Mouse (Mus musculus) heart, postnatal 14 days (tissue): ENCODE results near the gene Mecp2. TPM values are rescaled to one million over a fixed set of nuclear protein-coding genes. Genes with fewer than 3 reads are reported as not detected.
"Not testable (repeated sequence)": the region's sequence is repeated elsewhere in the genome, so short reads cannot be mapped to it uniquely, and the experiment has no call there.

ENCODE experiments used
- DNase-seq, 2 experiments: peaks; one replicate each; pipeline ENCODE4 v3.0.0; 2021 to 2022
- intact Hi-C: fragments of 180-260 bp; cut with DNase I; formaldehyde crosslinking; loops from one replicate; pipeline ENCODE4 v1.15.1; 2025
- long read RNA-seq, 2 experiments: library from polyadenylated mRNA; stranded (forward); transcript quantifications; one replicate each; pipeline ENCODE4 v2.0.0; 2021
- total RNA-seq, 2 experiments: library from RNA; stranded (reverse); gene quantifications; 2 replicates each; pipeline ENCODE4 v1.2.3; 2021

The Mecp2 gene
- 10 to 100 TPM; 28.4 to 34.6 TPM for total RNA-seq
- long read RNA-seq, experiment 1, full-length matches to known transcripts: 22 of 26 reads
- long read RNA-seq, experiment 1, partial matches to known transcripts: 0 of 26 reads
- long read RNA-seq, experiment 1, other reads (novel, unspliced or antisense): 4 of 26 reads
- long read RNA-seq, experiment 2, full-length matches to known transcripts: 18 of 24 reads
- long read RNA-seq, experiment 2, partial matches to known transcripts: 1 of 24 reads
- long read RNA-seq, experiment 2, other reads (novel, unspliced or antisense): 5 of 24 reads

DNA sequence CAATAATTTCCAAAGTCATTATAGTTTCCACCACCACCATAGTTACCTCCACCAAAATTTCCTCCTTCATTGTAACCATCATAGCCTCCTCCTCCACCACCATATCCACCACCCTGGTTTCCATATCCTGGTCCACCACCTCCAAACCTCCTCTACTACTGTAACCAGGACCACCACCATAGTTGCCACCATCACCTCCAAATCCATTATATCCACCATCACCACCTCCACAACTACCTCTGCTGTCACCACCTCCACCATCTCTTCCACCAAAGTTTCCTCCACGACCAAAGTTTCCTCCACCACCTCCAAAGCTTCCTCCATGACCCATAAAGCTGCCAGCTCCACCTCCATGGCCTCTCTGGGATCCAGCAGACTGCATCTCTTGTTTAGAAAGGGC is at the start of gene Mecp2:
TSS of gene Mecp2 (minus strand) at position 101 of the 400 bp plus-strand sequence.
- intact Hi-C loops, DNase-seq: not testable (repeated sequence)

DNA sequence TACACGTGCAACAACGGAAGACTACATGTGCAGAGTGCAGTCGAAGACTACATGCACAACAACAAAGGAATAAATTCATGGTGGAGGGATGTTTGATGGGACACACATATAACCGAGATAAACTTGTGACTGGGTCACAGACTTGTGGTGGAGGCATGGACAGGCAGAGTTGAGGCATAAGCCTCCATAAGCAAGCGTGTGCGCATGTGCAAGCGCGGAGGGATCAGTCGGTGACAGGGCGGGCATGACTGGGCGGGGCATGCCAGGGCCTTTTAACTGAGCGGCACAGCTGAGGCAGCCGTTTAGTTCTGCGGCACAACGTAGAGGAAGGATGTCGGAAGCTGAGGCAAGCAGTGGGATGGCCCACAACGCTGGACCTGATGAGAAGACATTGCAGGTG is 41.8 kb upstream of the Mecp2 start, which contains the start of gene Tktl1:
TSS of gene Tktl1 (plus strand) at position 301 of the 400 bp plus-strand sequence.
- intact Hi-C loops: no loop called here
- DNase-seq: no peak

- DNase-seq: no peak
- intact Hi-C loops: no loop called here
Observed at GRCm38 (mm10) chrX:74167738-74168137, 32.6 kb upstream of the Mecp2 start, which contains the start of gene Tex28. Tex28 (minus strand) TSS chrX:74167838.

DNA sequence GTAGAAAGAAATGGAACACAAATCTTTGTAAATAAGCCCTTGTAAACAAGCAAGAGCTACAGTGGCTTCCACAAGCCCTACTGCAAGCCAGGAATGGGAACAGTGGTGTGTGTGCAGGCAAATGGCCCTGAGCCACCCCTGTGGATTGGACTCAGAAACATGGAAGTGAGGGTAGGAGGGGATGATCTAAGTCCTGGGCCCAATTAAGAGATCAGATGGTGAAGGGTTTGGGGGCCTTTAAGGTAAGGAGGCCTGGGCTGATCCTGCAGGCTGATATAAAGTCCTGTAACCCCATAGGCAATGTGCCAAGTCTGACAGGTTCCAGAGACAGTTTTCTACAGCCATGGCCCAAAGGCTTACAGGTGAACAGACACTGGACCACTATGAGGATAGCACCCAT is 8.0 kb downstream of the Mecp2 start, which contains the start of gene Opn1mw:
TSS of gene Opn1mw (plus strand) at position 301 of the 400 bp plus-strand sequence.
- intact Hi-C loops: no loop called here
- DNase-seq: no peak

DNA sequence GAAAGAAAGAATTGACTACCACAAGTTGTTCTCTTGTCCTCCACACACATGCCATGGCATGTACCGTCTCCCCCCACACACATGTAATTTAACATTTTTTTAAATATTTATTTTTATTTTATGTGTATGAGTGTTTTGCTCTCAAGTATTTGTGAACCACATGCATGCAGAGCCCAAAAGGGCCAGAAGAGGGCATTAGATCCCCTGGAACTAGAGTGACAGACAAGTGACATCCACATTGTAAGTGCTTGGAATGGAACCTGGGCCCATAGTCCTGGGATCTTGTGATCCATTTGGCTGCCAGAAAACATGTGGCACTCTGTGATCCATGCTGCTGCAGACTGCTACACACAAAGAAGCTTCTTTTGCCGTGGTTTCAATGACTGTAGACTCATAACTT is 10.2 kb downstream of the Mecp2 start:
- intact Hi-C loops: no loop called here
- no peak for DNase-seq

GRCm38 (mm10) chrX:74115511-74115910 is 19.7 kb downstream of the Mecp2 start:
- DNase-seq: peak; percentile 59 to 61
- intact Hi-C loops: loop anchor here (2.0 to 10.0 kb wide), 4 partner anchors 93 to 297 kb away; partner anchors contain the start of genes Flna and Irak1

GRCm38 (mm10) chrX:74114036-74114435 is 21.1 kb downstream of the Mecp2 start:
- intact Hi-C loops: loop anchor here (2.0 to 10.0 kb wide), 2 partner anchors 101 to 299 kb away; no protein-coding TSS in a partner anchor
- no peak for DNase-seq

GRCm38 (mm10) chrX:74108747-74109146 is 26.4 kb downstream of the Mecp2 start:
- DNase-seq: peak in 1 of 2 experiments; percentile 8
- intact Hi-C loops: no loop called here

- no peak for DNase-seq
- intact Hi-C loops: no loop called here
Observed at GRCm38 (mm10) chrX:74105916-74106315, 29.2 kb downstream of the Mecp2 start.

GRCm38 (mm10) chrX:74103457-74104188 is 31.5 kb downstream of the Mecp2 start:
- DNase-seq: peak in 1 of 2 experiments; percentile 12
- intact Hi-C loops: loop anchor here (5.0 kb wide), 1 partner anchor 81 kb away; the partner anchor contains the start of gene Irak1

- no peak for DNase-seq
- intact Hi-C loops: no loop called here
Observed at GRCm38 (mm10) chrX:74095130-74095529, 40.0 kb downstream of the Mecp2 start.

- DNase-seq: peak; percentile 95
- intact Hi-C loops: loop anchor here (5.0 kb wide), 2 partner anchors 63 to 118 kb away; partner anchors contain the start of genes Hcfc1 and Irak1
Observed at GRCm38 (mm10) chrX:74085601-74086038, 49.5 kb downstream of the Mecp2 start.

DNA sequence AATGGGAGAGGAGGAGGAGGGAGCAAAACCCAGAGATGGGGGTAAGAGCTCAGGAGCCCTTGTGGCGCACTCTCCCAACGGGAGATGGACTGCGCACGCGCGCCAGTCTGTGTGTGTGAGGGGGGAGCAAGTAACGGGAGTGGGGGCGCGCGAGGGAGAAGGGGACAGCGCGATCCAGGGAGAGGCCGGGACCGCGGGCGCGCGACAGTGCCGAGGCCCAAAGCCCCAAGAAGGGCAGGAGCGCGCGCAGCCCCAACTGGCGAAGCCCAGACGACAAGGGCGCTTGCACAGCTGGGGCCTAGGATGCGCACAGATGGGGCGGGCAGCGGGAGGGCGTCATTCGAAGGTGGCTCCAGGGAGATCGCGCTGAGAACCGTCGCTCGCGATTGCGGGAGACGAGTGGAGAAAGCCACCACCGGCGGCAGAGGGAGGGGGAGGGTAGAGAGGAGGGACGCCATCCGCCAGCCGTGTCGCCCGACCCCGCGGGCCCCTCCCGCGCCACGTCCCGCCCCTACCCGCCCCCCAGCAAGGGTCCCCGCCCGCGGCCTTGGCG is 50.1 kb downstream of the Mecp2 start:
- intact Hi-C loops: loop anchor here (5.0 kb wide), 2 partner anchors 63 to 118 kb away; partner anchors contain the start of genes Hcfc1 and Irak1
- DNase-seq: peak; percentile 79 to 83

DNA sequence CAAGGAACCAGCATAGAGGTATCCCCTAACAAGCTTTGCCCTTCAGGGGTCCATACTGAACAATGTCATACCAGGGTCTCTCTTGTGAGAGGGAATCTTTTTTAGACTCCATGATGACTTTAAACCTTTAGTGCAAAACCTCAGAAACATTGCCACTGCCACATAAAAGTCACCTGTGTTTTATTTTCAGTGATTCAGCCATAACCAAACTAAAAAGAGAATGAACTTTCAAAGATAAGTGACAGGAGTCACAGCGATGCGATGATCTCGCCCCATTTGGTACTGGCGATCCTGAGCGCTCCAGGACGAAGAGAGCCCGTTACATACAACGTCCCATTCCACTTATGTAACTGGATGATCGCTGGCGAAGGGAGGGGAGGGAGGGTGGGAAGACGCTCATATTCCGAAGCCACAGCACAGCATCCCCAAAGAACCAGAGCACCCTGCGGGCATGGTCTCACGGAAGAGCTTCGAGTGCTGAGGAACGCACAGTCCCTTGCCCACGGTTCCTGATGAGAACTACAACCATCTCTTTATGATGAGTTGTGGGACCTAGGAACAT is 50.8 kb downstream of the Mecp2 start:
- DNase-seq: no peak
- intact Hi-C loops: no loop called here

DNA sequence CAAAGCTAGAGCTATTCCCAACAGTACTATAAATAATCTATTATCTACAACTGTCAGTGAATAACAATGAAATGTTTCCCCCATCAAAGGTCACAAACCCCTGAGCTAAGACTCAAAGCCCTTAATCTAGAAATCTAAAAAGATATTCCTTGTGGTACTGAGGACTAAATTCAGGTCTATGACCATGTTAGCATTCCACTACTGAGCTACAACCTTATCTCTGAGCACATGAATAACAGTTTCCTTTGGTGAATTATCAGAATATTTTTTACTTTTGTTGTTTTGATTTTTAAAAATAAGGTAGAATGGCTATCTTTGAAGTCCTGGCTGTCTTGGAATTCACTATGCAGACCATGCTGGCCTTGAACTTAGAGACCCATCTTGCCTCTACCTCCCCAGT is 64.4 kb downstream of the Mecp2 start:
- DNase-seq: no peak
- intact Hi-C loops: no loop called here

DNA sequence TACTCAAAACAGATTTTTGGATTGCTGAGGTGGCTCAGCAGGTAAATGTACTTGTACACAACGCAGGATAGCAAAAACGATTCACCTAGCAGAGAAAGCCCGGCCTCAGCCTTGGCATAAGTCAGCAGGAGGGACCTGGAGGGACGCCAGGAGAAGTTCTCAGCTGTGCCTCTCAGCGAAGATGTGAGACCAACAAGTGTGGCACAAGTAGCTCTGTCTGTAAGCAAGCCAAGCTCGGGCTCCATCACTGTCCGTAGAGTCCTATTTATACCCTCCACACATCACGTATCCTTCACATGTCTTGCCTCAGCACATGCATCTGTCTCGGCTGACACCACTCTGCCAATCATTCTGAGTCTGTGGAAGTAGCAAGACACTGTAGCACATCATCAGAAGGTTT is 67.3 kb downstream of the Mecp2 start:
- DNase-seq: peak; percentile 12 to 26
- intact Hi-C loops: no loop called here

GRCm38 (mm10) chrX:74045107-74045506 is 90.1 kb downstream of the Mecp2 start:
- no peak for DNase-seq
- intact Hi-C loops: no loop called here

DNA sequence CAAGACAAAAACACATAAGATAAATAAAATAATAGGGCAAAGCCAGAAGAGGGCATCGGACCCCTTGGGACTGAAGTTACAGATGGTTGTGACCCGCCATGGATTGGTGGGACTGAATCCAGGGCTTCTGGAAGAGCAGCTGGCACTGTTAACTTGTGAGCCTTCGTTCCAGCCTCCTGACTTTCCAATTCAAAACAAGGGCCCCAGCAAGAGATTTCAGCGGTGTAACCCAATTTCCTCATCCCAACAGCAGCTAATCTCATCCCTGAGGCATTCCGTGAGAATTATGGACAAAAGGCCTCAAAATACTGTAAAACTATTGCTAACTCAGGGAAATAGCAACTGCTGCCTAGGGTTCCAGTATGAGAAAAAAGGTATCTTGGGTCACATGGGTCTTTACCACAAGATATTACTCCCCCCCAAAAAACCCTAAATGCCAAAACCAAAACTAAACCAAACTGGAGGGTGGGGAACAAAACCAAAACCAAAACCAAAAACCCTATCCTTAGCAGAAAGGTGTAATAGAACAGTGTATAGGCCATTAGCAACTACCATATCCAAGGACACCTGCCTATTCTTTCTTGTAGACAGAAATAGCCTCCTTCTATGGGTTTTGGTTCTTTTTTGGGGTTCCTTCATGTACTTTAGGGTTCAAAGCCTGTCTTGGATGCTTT is 97.3 kb downstream of the Mecp2 start:
- DNase-seq: no peak
- intact Hi-C loops: no loop called here

DNA sequence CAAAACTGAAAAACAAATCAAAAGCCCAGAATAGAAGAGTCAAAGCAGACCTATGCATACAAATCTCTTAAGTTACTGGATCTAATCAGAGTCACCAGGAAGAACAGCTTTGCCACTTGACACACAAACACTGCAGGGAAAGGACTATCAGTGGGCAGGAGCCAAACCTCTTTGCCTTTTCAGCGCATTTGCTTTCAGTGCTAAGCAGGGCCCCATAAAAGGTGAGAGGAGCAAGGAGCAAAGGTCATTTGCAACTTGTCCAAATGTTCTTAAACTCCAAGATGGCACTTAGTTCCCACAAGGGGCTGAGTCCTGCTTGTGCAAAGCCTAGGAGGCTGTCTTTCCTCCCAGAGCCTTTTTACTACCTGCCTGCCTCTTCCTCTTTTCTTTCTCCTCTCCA is 105.2 kb downstream of the Mecp2 start:
- intact Hi-C loops: no loop called here
- no peak for DNase-seq
